Mouse (Mus musculus): ENCODE data around the gene Cacng6.
A peak's percentile ranks its signal among the peaks of the same experiment; 100 is the strongest.
"Not testable (repeated sequence)": the region's sequence is repeated elsewhere in the genome, so short reads cannot be mapped to it uniquely, and the experiment has no call there.

Gene Cacng6

GRCm38 (mm10) chr7:3423895-3424294 is at the start of gene Cacng6:
TSS of gene Cacng6 (plus strand) at chr7:3424195.
- DNase-seq, result no peak

- DNase-seq, result peak; percentile 78
These were observed 47.2 kb upstream of the Cacng6 start for GRCm38 (mm10) chr7:3376831-3377230.

GRCm38 (mm10) chr7:3382123-3382522 is 41.9 kb upstream of the Cacng6 start:
- no peak for DNase-seq

- no peak for DNase-seq
These were observed 39.1 kb upstream of the Cacng6 start for GRCm38 (mm10) chr7:3384807-3385319.

GRCm38 (mm10) chr7:3386036-3386730 is 37.8 kb upstream of the Cacng6 start:
- DNase-seq, result no peak

GRCm38 (mm10) chr7:3387761-3388160 is 36.2 kb upstream of the Cacng6 start:
- no peak for DNase-seq

GRCm38 (mm10) chr7:3388885-3389284 is 35.1 kb upstream of the Cacng6 start:
- no peak for DNase-seq

GRCm38 (mm10) chr7:3389444-3390412 is 34.3 kb upstream of the Cacng6 start:
- DNase-seq, result peak; percentile 28

GRCm38 (mm10) chr7:3390413-3391080 is 33.4 kb upstream of the Cacng6 start, which contains the start of gene Cacng8:
TSS of gene Cacng8 (plus strand) at chr7:3390683.
- no peak for DNase-seq

- DNase-seq, result no peak
These were observed 32.9 kb upstream of the Cacng6 start for GRCm38 (mm10) chr7:3391081-3391451.

GRCm38 (mm10) chr7:3391809-3392208 is 32.2 kb upstream of the Cacng6 start:
- no peak for DNase-seq

- DNase-seq, result no peak
These were observed 26.6 kb upstream of the Cacng6 start for GRCm38 (mm10) chr7:3397355-3397754.

GRCm38 (mm10) chr7:3397797-3398196 is 26.2 kb upstream of the Cacng6 start:
- no peak for DNase-seq

GRCm38 (mm10) chr7:3398363-3398762 is 25.6 kb upstream of the Cacng6 start:
- DNase-seq, result not testable (repeated sequence)

- no peak for DNase-seq
These were observed 24.1 kb upstream of the Cacng6 start for GRCm38 (mm10) chr7:3399937-3400336.

GRCm38 (mm10) chr7:3409729-3410520 is 14.1 kb upstream of the Cacng6 start:
- DNase-seq, result no peak

GRCm38 (mm10) chr7:3411160-3411941 is 12.6 kb upstream of the Cacng6 start:
- DNase-seq, result peak; percentile 7

GRCm38 (mm10) chr7:3412036-3412435 is 12.0 kb upstream of the Cacng6 start:
- DNase-seq, result no peak

- DNase-seq, result peak; percentile 10
These were observed 9.1 kb upstream of the Cacng6 start for GRCm38 (mm10) chr7:3414888-3415287.

GRCm38 (mm10) chr7:3415378-3415777 is 8.6 kb upstream of the Cacng6 start:
- DNase-seq, result peak; percentile 10

GRCm38 (mm10) chr7:3419941-3420340 is 4.1 kb upstream of the Cacng6 start:
- DNase-seq, result no peak

All from lung, postnatal 36 days (tissue).